Mouse (Mus musculus): ENCODE data around the gene Mapk9.
"Not testable (repeated sequence)": the region's sequence is repeated elsewhere in the genome, so short reads cannot be mapped to it uniquely, and the experiment has no call there.

Mapk9 gene

GRCm38 (mm10) chr11:49846401-49847070 lies at the start of gene Mapk9:
Mapk9 (plus strand) TSS chr11:49846751.
- DNase-seq (ENCODE audit: low spot score), result peak; percentile 84

- DNase-seq (ENCODE audit: low spot score), result no peak
These were observed 47.6 kb upstream of the Mapk9 start for GRCm38 (mm10) chr11:49798931-49799330.

GRCm38 (mm10) chr11:49801516-49801915 lies 45.0 kb upstream of the Mapk9 start:
- DNase-seq (ENCODE audit: low spot score), result no peak

- DNase-seq (ENCODE audit: low spot score), result no peak
These were observed 42.8 kb upstream of the Mapk9 start for GRCm38 (mm10) chr11:49803801-49804200.

- no peak for DNase-seq (ENCODE audit: low spot score)
These were observed 40.3 kb upstream of the Mapk9 start for GRCm38 (mm10) chr11:49806218-49806617.

- no peak for DNase-seq (ENCODE audit: low spot score)
These were observed 37.6 kb upstream of the Mapk9 start for GRCm38 (mm10) chr11:49808946-49809345.

- not testable (repeated sequence) for DNase-seq (ENCODE audit: low spot score)
These were observed 35.9 kb upstream of the Mapk9 start for GRCm38 (mm10) chr11:49810696-49811095.

- no peak for DNase-seq (ENCODE audit: low spot score)
These were observed 35.4 kb upstream of the Mapk9 start for GRCm38 (mm10) chr11:49811099-49811541.

- DNase-seq (ENCODE audit: low spot score), result no peak
These were observed 34.7 kb upstream of the Mapk9 start for GRCm38 (mm10) chr11:49811879-49812278.

GRCm38 (mm10) chr11:49818869-49819566 lies 27.5 kb upstream of the Mapk9 start:
- no peak for DNase-seq (ENCODE audit: low spot score)

GRCm38 (mm10) chr11:49819676-49820075 lies 26.9 kb upstream of the Mapk9 start:
- no peak for DNase-seq (ENCODE audit: low spot score)

- DNase-seq (ENCODE audit: low spot score), result no peak
These were observed 25.6 kb upstream of the Mapk9 start for GRCm38 (mm10) chr11:49820928-49821327.

GRCm38 (mm10) chr11:49821546-49821945 lies 25.0 kb upstream of the Mapk9 start:
- DNase-seq (ENCODE audit: low spot score), result no peak

GRCm38 (mm10) chr11:49822337-49822736 lies 24.2 kb upstream of the Mapk9 start:
- no peak for DNase-seq (ENCODE audit: low spot score)

GRCm38 (mm10) chr11:49824896-49825295 lies 21.7 kb upstream of the Mapk9 start:
- DNase-seq (ENCODE audit: low spot score), result peak; percentile 36

GRCm38 (mm10) chr11:49827243-49827642 lies 19.3 kb upstream of the Mapk9 start:
- DNase-seq (ENCODE audit: low spot score), result no peak

GRCm38 (mm10) chr11:49829176-49829745 lies 17.3 kb upstream of the Mapk9 start:
- DNase-seq (ENCODE audit: low spot score), result no peak

- DNase-seq (ENCODE audit: low spot score), result no peak
These were observed 14.6 kb upstream of the Mapk9 start for GRCm38 (mm10) chr11:49831980-49832379.

GRCm38 (mm10) chr11:49832962-49833361 lies 13.6 kb upstream of the Mapk9 start:
- DNase-seq (ENCODE audit: low spot score), result no peak

GRCm38 (mm10) chr11:49834248-49834647 lies 12.3 kb upstream of the Mapk9 start:
- no peak for DNase-seq (ENCODE audit: low spot score)

GRCm38 (mm10) chr11:49835257-49835956 lies 11.1 kb upstream of the Mapk9 start:
- no peak for DNase-seq (ENCODE audit: low spot score)

GRCm38 (mm10) chr11:49837717-49838407 lies 8.7 kb upstream of the Mapk9 start:
- DNase-seq (ENCODE audit: low spot score), result no peak

All from urinary bladder, postnatal 10 days (tissue).